Mouse (Mus musculus): ENCODE measurements around the gene Lama1.

Lama1 gene

GRCm38 (mm10) chr17:67696694-67697386 lies at the start of gene Lama1:
Gene Lama1, plus strand, starts transcription at chr17:67697259.
- no peak for DNase-seq (ENCODE audit: low spot score in 2 of 2)

- peak in 1 of 2 experiments; percentile 2 for DNase-seq (ENCODE audit: low spot score in 2 of 2)
These were observed 45.6 kb upstream of the Lama1 start for GRCm38 (mm10) chr17:67651506-67651905.

GRCm38 (mm10) chr17:67664299-67664698 lies 32.8 kb upstream of the Lama1 start:
- DNase-seq (ENCODE audit: low spot score in 2 of 2) = no peak

- no peak for DNase-seq (ENCODE audit: low spot score in 2 of 2)
These were observed 30.1 kb upstream of the Lama1 start for GRCm38 (mm10) chr17:67666981-67667380.

GRCm38 (mm10) chr17:67667981-67668380 lies 29.1 kb upstream of the Lama1 start:
- no peak for DNase-seq (ENCODE audit: low spot score in 2 of 2)

GRCm38 (mm10) chr17:67678576-67678975 lies 18.5 kb upstream of the Lama1 start:
- DNase-seq (ENCODE audit: low spot score in 2 of 2) = no peak

- no peak for DNase-seq (ENCODE audit: low spot score in 2 of 2)
These were observed 16.0 kb upstream of the Lama1 start for GRCm38 (mm10) chr17:67681084-67681483.

- no peak for DNase-seq (ENCODE audit: low spot score in 2 of 2)
These were observed 11.9 kb upstream of the Lama1 start for GRCm38 (mm10) chr17:67685022-67685743.

GRCm38 (mm10) chr17:67687505-67687904 lies 9.6 kb upstream of the Lama1 start:
- no peak for DNase-seq (ENCODE audit: low spot score in 2 of 2)

- no peak for DNase-seq (ENCODE audit: low spot score in 2 of 2)
These were observed 6.4 kb upstream of the Lama1 start for GRCm38 (mm10) chr17:67690689-67691088.

GRCm38 (mm10) chr17:67692651-67693050 lies 4.4 kb upstream of the Lama1 start:
- DNase-seq (ENCODE audit: low spot score in 2 of 2) = no peak

- DNase-seq (ENCODE audit: low spot score in 2 of 2) = no peak
These were observed 3.2 kb upstream of the Lama1 start for GRCm38 (mm10) chr17:67693861-67694260.

GRCm38 (mm10) chr17:67697461-67697891 lies 417 bp downstream of the Lama1 start:
- DNase-seq (ENCODE audit: low spot score in 2 of 2) = no peak

GRCm38 (mm10) chr17:67698301-67698700 lies 1.2 kb downstream of the Lama1 start:
- DNase-seq (ENCODE audit: low spot score in 2 of 2) = no peak

GRCm38 (mm10) chr17:67701761-67702160 lies 4.7 kb downstream of the Lama1 start:
- DNase-seq (ENCODE audit: low spot score in 2 of 2) = no peak

- DNase-seq (ENCODE audit: low spot score in 2 of 2) = no peak
These were observed 5.9 kb downstream of the Lama1 start for GRCm38 (mm10) chr17:67702941-67703340.

GRCm38 (mm10) chr17:67705035-67705769 lies 8.1 kb downstream of the Lama1 start:
- DNase-seq (ENCODE audit: low spot score in 2 of 2) = no peak

GRCm38 (mm10) chr17:67706372-67706771 lies 9.3 kb downstream of the Lama1 start:
- DNase-seq (ENCODE audit: low spot score in 2 of 2) = no peak

GRCm38 (mm10) chr17:67707793-67708364 lies 10.8 kb downstream of the Lama1 start:
- DNase-seq (ENCODE audit: low spot score in 2 of 2) = no peak

- no peak for DNase-seq (ENCODE audit: low spot score in 2 of 2)
These were observed 13.3 kb downstream of the Lama1 start for GRCm38 (mm10) chr17:67710377-67710781.

GRCm38 (mm10) chr17:67711361-67711760 lies 14.3 kb downstream of the Lama1 start:
- DNase-seq (ENCODE audit: low spot score in 2 of 2) = no peak

GRCm38 (mm10) chr17:67712929-67713328 lies 15.9 kb downstream of the Lama1 start:
- no peak for DNase-seq (ENCODE audit: low spot score in 2 of 2)

Data from spleen, postnatal 14 days (tissue).